Mouse (Mus musculus) olfactory bulb, adult 2 months (tissue): Measurements from ENCODE around the gene Gpr107.

Experiments used
- CTCF ChIP-seq: fragments of 200-500 bp; IDR thresholded peaks from 2 replicates; pipeline ENCODE4 v1.5.1; 2012; ENCODE audit warnings: low read depth, mild to moderate bottlenecking, low read length, moderate library complexity; ENCODE audit not compliant: insufficient read depth
- POLR2A ChIP-seq: fragments of 200-500 bp; IDR thresholded peaks from 2 replicates; pipeline ENCODE4 v1.6.1; 2012; ENCODE audit warnings: mild to moderate bottlenecking, low read depth, low read length, moderate library complexity; ENCODE audit not compliant: insufficient read depth

GRCm38 (mm10) chr2:31172001-31172400 is 19.9 kb downstream of the Gpr107 start:
- TF ChIP-seq POLR2A (no peak), CTCF (no peak)
